Mouse (Mus musculus) CH12.LX (cell line): ENCODE results near the gene Il31ra.

Experiments
- POLR2AphosphoS2 ChIP-seq: IDR thresholded peaks from 2 replicates; pipeline ENCODE4 v1.6.1; 2011; ENCODE audit warnings: low read depth, low read length, improper control_type of control experiment
- ZC3H11A ChIP-seq: IDR thresholded peaks from 2 replicates; pipeline ENCODE4 v1.6.1; 2012; ENCODE audit warnings: low read depth, mild to moderate bottlenecking, inconsistent platforms, low read length, improper control_type of control experiment

- no peak for TF ChIP-seq ZC3H11A
- no peak for TF ChIP-seq POLR2AphosphoS2
These were observed 11.9 kb downstream of the Il31ra start for GRCm38 (mm10) chr13:112582291-112582690.
